Mouse (Mus musculus) retina, embryonic 14.5 days (tissue): ENCODE results near the gene Ormdl2.
"Not testable (repeated sequence)": the region's sequence is repeated elsewhere in the genome, so short reads cannot be mapped to it uniquely, and the experiment has no call there.

Experiments used
- DNase-seq: peaks from one replicate; pipeline ENCODE4 v3.0.0-alpha.2; 2015; ENCODE audit warnings: low spot score

The Ormdl2 gene

GRCm38 (mm10) chr10:128821358-128822056, at the start of gene Ormdl2:
TSS of gene Ormdl2 (minus strand) at chr10:128821645.
- DNase-seq = peak; percentile 99

GRCm38 (mm10) chr10:128870341-128870740, 48.9 kb upstream of the Ormdl2 start:
- no peak for DNase-seq

GRCm38 (mm10) chr10:128866518-128866917, 45.1 kb upstream of the Ormdl2 start:
- DNase-seq = no peak

GRCm38 (mm10) chr10:128866042-128866441, 44.6 kb upstream of the Ormdl2 start:
- DNase-seq = peak; percentile 25

GRCm38 (mm10) chr10:128861176-128861575, 39.7 kb upstream of the Ormdl2 start:
- no peak for DNase-seq

GRCm38 (mm10) chr10:128850339-128850738, 28.9 kb upstream of the Ormdl2 start:
- DNase-seq = no peak

- no peak for DNase-seq
Measured at GRCm38 (mm10) chr10:128848426-128848825, 27.0 kb upstream of the Ormdl2 start.

GRCm38 (mm10) chr10:128846664-128847063, 25.2 kb upstream of the Ormdl2 start:
- DNase-seq = no peak

GRCm38 (mm10) chr10:128845516-128845915, 24.1 kb upstream of the Ormdl2 start:
- DNase-seq = peak; percentile 81

- no peak for DNase-seq
Measured at GRCm38 (mm10) chr10:128843260-128843659, 21.8 kb upstream of the Ormdl2 start.

GRCm38 (mm10) chr10:128840612-128841011, 19.2 kb upstream of the Ormdl2 start:
- no peak for DNase-seq

- no peak for DNase-seq
Measured at GRCm38 (mm10) chr10:128839434-128839833, 18.0 kb upstream of the Ormdl2 start.

GRCm38 (mm10) chr10:128837400-128837799, 16.0 kb upstream of the Ormdl2 start:
- DNase-seq = no peak

- no peak for DNase-seq
Measured at GRCm38 (mm10) chr10:128823821-128824220, 2.4 kb upstream of the Ormdl2 start.

GRCm38 (mm10) chr10:128823087-128823486, 1.6 kb upstream of the Ormdl2 start:
- not testable (repeated sequence) for DNase-seq

GRCm38 (mm10) chr10:128822135-128822534, 690 bp upstream of the Ormdl2 start:
- DNase-seq = no peak

GRCm38 (mm10) chr10:128820217-128820616, 1.2 kb downstream of the Ormdl2 start:
- DNase-seq = no peak

GRCm38 (mm10) chr10:128817033-128817432, 4.4 kb downstream of the Ormdl2 start, which contains the start of gene Sarnp:
TSS of gene Sarnp (plus strand) at chr10:128817333.
- no peak for DNase-seq

GRCm38 (mm10) chr10:128807018-128807417, 14.4 kb downstream of the Ormdl2 start:
- no peak for DNase-seq

GRCm38 (mm10) chr10:128806086-128806485, 15.4 kb downstream of the Ormdl2 start:
- DNase-seq = no peak

- peak; percentile 96 for DNase-seq
Measured at GRCm38 (mm10) chr10:128805092-128806000, 16.1 kb downstream of the Ormdl2 start.

- peak; percentile 84 for DNase-seq
Measured at GRCm38 (mm10) chr10:128804271-128805091, 17.0 kb downstream of the Ormdl2 start, which contains the start of gene Tmem198b. TSS of gene Tmem198b (minus strand) at chr10:128804370.
